Mouse (Mus musculus): ENCODE data around the gene Axin2.

DNA sequence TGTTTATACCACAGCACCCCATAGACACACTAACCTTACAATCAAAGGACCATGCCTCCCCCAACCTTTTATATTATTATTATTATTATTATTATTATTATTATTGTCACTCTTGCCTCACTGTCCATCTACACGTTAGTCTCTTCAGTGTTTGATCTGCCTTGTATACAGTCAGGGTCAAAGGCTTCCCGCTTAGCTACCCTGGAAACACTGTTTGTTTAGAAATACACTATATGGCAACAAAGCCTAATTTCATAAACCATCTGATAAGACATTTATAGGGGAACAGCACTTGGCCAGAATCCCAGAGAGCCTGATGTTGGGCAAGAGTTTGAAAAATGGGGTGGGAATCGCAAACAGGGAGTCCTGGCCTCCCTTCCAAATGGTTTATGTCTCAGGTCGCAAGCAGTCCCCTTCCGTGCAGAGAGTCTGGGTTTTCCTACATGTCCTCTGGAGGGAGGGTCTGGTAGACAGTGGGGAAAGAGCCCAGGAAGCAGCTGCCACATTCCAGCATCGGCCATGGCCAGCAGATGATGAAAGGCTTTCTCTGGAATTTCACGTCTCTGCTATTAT is 43.4 kb upstream of the Axin2 start:
- TF ChIP-seq CTCF (IDR thresholded peaks at IDR 0.05; ENCODE audit: insufficient read depth, low read depth, low read length) (no peak), POLR2A (IDR thresholded peaks at IDR 0.05; ENCODE audit: insufficient read depth, low read depth, low read length) (no peak)

Data from olfactory bulb, adult 2 months (tissue).